Mouse (Mus musculus) neural tube, embryonic 11.5 days (tissue): ENCODE data around the gene Nfatc3. TPM values are rescaled to one million over a fixed set of nuclear protein-coding genes. Genes with fewer than 3 reads are reported as not detected.
A peak's percentile ranks its signal among the peaks of the same experiment; 100 is the strongest.

ENCODE experiments used
- ATAC-seq: fragments of 200-750 bp; cut with Nextera tagmentation; 2 replicates; pipeline ENCODE4 v1.8.0; 2017; ENCODE audit warnings: moderate number of reproducible peaks, mild to moderate bottlenecking, moderate TSS enrichment, moderate library complexity; ENCODE audit not compliant: insufficient read depth, low FRiP score, low TSS enrichment
- DNase-seq: peaks from one replicate; pipeline ENCODE4 v3.0.0-alpha.2; 2015; ENCODE audit warnings: low spot score
- H3K27ac ChIP-seq: fragments of 300-500 bp; sonication (generic); 2 replicates; pipeline ENCODE4 v1.5.1; 2014; ENCODE audit warnings: low read depth, mild to moderate bottlenecking, low read length
- H3K27me3 ChIP-seq: fragments of 300-500 bp; sonication (generic); 2 replicates; pipeline ENCODE4 v1.6.1; 2014; ENCODE audit warnings: mild to moderate bottlenecking, low read length, mixed read lengths; ENCODE audit not compliant: control insufficient read depth, insufficient read depth
- H3K36me3 ChIP-seq: fragments of 300-500 bp; sonication (generic); 2 replicates; pipeline ENCODE4 v1.6.1; 2014; ENCODE audit warnings: mild to moderate bottlenecking, low read length, moderate library complexity, mixed read lengths; ENCODE audit not compliant: control insufficient read depth, insufficient read depth
- H3K4me1 ChIP-seq: fragments of 300-500 bp; sonication (generic); 2 replicates; pipeline ENCODE4 v1.6.1; 2014; ENCODE audit warnings: low read length, mixed read lengths; ENCODE audit not compliant: control insufficient read depth, insufficient read depth
- H3K4me2 ChIP-seq: fragments of 300-500 bp; sonication (generic); 2 replicates; pipeline ENCODE4 v1.6.1; 2014; ENCODE audit warnings: low read depth, mild to moderate bottlenecking, moderate library complexity
- H3K4me3 ChIP-seq: fragments of 300-500 bp; sonication (generic); 2 replicates; pipeline ENCODE4 v1.5.1; 2014; ENCODE audit warnings: low read depth, low read length
- H3K9ac ChIP-seq: fragments of 300-500 bp; sonication (generic); 2 replicates; pipeline ENCODE4 v1.6.1; 2014; ENCODE audit warnings: mild to moderate bottlenecking, low read length
- H3K9me3 ChIP-seq: fragments of 300-500 bp; sonication (generic); 2 replicates; pipeline ENCODE4 v1.6.1; 2016; ENCODE audit warnings: low read length; ENCODE audit not compliant: control insufficient read depth
- WGBS: fragments of 180-500 bp; shearing (Covaris S2); extraction: QIAGEN DNeasy Blood & Tissue Kit; methylation state at CpG from one replicate; pipeline ENCODE4 v1.1.7; 2014; 5-methylcytosine and 5-hydroxymethylcytosine counted together
- polyA plus RNA-seq: library from polyadenylated mRNA; unstranded; fragments of >200 nt; fragmentation: Nextera tagmentation; extraction: Ambion mirVana; gene quantifications from 2 replicates; pipeline ENCODE4 v1.2.1, GENCODE M21; 2014

The Nfatc3 gene
- polyA plus RNA-seq, 1 experiment from 2014 or later, result 3.4 TPM

DNA sequence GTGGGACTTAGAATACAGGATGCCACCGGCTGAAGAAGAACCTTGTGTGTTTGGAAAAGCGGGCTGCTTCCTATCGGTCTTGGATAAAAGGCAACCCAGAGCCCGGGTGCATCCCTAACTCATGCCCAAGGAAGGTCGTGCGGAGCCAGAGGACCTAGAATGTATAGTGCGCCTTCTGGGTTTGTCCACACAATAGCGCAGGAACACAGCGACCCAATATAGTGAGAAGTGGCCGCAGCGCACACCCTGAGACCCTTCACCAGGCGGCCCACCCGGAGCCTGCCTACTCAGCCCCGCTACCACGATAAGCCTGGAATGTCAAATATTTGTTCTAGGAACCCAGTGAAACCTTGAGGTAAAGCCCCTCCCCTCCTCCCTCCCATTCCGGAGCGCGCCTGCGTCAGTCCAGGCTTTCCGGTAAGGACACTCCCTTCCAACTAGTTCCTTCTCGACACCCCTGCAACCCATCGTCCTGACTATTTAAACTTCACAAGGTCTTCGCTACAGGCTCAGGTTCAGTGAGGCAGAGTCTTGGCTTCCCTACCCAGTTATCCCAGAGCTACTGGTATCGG lies 79.4 kb downstream of the Nfatc3 start:
- no peak for ATAC-seq
- H3K27me3 ChIP-seq, result peaks cover 58% of the 10 kb centered on the region
- H3K4me3 ChIP-seq, result peak overlapping the region; percentile 40
- peak overlapping the region; percentile 37 for H3K9ac ChIP-seq
- H3K36me3 ChIP-seq, result no peaks in the 10 kb centered on the region
- no peak overlapping the region for H3K27ac ChIP-seq
- no peaks in the 10 kb centered on the region for H3K9me3 ChIP-seq
- H3K4me2 ChIP-seq, result peak overlapping the region; percentile 55
- WGBS, result under 1% methylated on average over 23 of the region's 24 CpGs
- peak; percentile 51 for DNase-seq
- peaks cover 9% of the 10 kb centered on the region for H3K4me1 ChIP-seq

DNA sequence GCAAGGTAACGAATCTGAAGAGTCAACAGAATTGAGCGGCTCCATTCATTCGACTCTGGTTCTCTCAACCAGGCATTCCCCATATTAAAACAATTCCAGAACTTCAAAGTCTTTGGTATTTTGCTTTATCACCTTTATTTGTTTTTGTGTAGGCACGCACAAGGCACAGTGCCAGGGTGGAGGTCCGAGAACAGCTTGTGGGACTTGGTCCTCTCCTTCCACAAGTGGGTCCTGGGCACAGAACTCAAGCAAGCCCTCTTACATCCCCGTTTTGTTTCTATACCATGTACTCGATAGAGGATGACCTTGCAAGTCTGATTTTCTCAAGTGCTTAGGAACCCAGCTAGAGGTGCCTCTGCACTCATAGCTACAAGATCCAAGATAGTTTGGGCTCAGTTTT lies 80.0 kb downstream of the Nfatc3 start:
- 13% methylated on average over 7 of the region's 7 CpGs for WGBS
- H3K9ac ChIP-seq, result peak overlapping the region; percentile 37
- H3K27me3 ChIP-seq, result peaks cover 55% of the 10 kb centered on the region

GRCm38 (mm10) chr8:106140191-106140590 lies 81.6 kb downstream of the Nfatc3 start:
- DNase-seq (no peak), ATAC-seq (no peak)
- no peaks in the 10 kb centered on the region for H3K36me3 ChIP-seq
- H3K9ac ChIP-seq, result no peak overlapping the region
- no peak overlapping the region for H3K27ac ChIP-seq
- 68% methylated on average over 5 of the region's 5 CpGs for WGBS
- no peaks in the 10 kb centered on the region for H3K9me3 ChIP-seq
- H3K27me3 ChIP-seq, result peaks cover 39% of the 10 kb centered on the region
- no peak overlapping the region for H3K4me3 ChIP-seq
- H3K4me1 ChIP-seq, result peaks cover 9% of the 10 kb centered on the region
- H3K4me2 ChIP-seq, result no peak overlapping the region

More for the DNA sequence above, 80.0 kb downstream of the Nfatc3 start:
- no peak for DNase-seq
- H3K4me3 ChIP-seq, result peak overlapping the region; percentile 40
- ATAC-seq, result no peak
- no peaks in the 10 kb centered on the region for H3K36me3 ChIP-seq
- no peak overlapping the region for H3K27ac ChIP-seq
- H3K4me2 ChIP-seq, result peak overlapping the region; percentile 55
- H3K9me3 ChIP-seq, result no peaks in the 10 kb centered on the region
- peaks cover 9% of the 10 kb centered on the region for H3K4me1 ChIP-seq

- no peak overlapping the region for H3K4me3 ChIP-seq
- 20% methylated on average over 13 of the region's 13 CpGs for WGBS
- H3K36me3 ChIP-seq, result no peaks in the 10 kb centered on the region
- no peak overlapping the region for H3K9ac ChIP-seq
- peaks cover 9% of the 10 kb centered on the region for H3K4me1 ChIP-seq
- H3K27me3 ChIP-seq, result peaks cover 33% of the 10 kb centered on the region
- no peak overlapping the region for H3K27ac ChIP-seq
- no peak overlapping the region for H3K4me2 ChIP-seq
- DNase-seq, result peak; percentile 88
- H3K9me3 ChIP-seq, result no peaks in the 10 kb centered on the region
- no peak; the same call in 1 of the 2 replicates for ATAC-seq
Measured at GRCm38 (mm10) chr8:106140769-106141168, 82.1 kb downstream of the Nfatc3 start.

GRCm38 (mm10) chr8:106145331-106145730 lies 86.7 kb downstream of the Nfatc3 start:
- no peak overlapping the region for H3K27ac ChIP-seq
- DNase-seq (no peak), ATAC-seq (no peak)
- no peak overlapping the region for H3K9ac ChIP-seq
- H3K27me3 ChIP-seq, result no peaks in the 10 kb centered on the region
- no peak overlapping the region for H3K4me2 ChIP-seq
- no peaks in the 10 kb centered on the region for H3K4me1 ChIP-seq
- no peaks in the 10 kb centered on the region for H3K9me3 ChIP-seq
- H3K4me3 ChIP-seq, result no peak overlapping the region
- no peaks in the 10 kb centered on the region for H3K36me3 ChIP-seq
- WGBS, result 88% methylated on average over 2 of the region's 2 CpGs

GRCm38 (mm10) chr8:106146014-106146413 lies 87.4 kb downstream of the Nfatc3 start:
- Histone ChIP-seq H3K4me2 (no peak overlapping the region), H3K36me3 (no peaks in the 10 kb centered on the region), H3K4me3 (no peak overlapping the region), H3K27ac (no peak overlapping the region), H3K9me3 (no peaks in the 10 kb centered on the region), H3K9ac (no peak overlapping the region), H3K4me1 (peaks cover 5% of the 10 kb centered on the region), H3K27me3 (no peaks in the 10 kb centered on the region)
- ATAC-seq (no peak), DNase-seq (no peak)
- WGBS, result 92% methylated on average over 4 of the region's 4 CpGs

- Histone ChIP-seq H3K4me2 (no peak overlapping the region), H3K9me3 (no peaks in the 10 kb centered on the region), H3K9ac (no peak overlapping the region), H3K4me1 (peaks cover 6% of the 10 kb centered on the region), H3K4me3 (no peak overlapping the region), H3K27me3 (no peaks in the 10 kb centered on the region), H3K27ac (no peak overlapping the region), H3K36me3 (no peaks in the 10 kb centered on the region)
- 91% methylated on average over 6 of the region's 6 CpGs for WGBS
- ATAC-seq, result no peak
- DNase-seq, result no peak
Measured at GRCm38 (mm10) chr8:106147868-106148565, 89.4 kb downstream of the Nfatc3 start.

DNA sequence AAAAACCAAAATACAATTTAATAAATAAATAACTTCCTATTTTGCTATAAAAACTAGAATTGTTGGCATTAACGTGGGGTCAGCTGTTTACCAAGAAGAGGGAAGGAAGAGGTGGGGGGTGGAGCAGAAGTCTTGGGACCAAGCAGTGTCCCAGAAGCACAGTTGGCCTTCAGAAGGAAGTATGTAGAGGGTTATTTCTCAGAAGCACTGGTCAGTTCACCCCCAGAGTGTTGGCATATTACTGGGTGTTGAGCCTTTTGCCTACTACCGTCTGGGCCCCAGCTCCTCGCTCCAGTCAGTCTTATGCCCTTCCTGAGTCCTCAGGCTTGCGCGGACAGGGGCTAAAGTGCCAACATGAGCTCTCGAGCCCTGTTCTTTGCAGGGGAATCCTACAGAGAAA lies 90.4 kb downstream of the Nfatc3 start:
- Histone ChIP-seq H3K4me1 (peaks cover 6% of the 10 kb centered on the region), H3K27ac (no peak overlapping the region), H3K36me3 (no peaks in the 10 kb centered on the region), H3K27me3 (no peaks in the 10 kb centered on the region), H3K9me3 (no peaks in the 10 kb centered on the region), H3K9ac (no peak overlapping the region), H3K4me3 (no peak overlapping the region), H3K4me2 (no peak overlapping the region)
- DNase-seq (no peak), ATAC-seq (no peak)
- WGBS, result 85% methylated on average over 6 of the region's 6 CpGs
